Mouse (Mus musculus): ENCODE results near the gene Mmp20. TPM values are rescaled to one million over a fixed set of nuclear protein-coding genes. Genes with fewer than 3 reads are reported as not detected.

The Mmp20 gene
- polyA plus RNA-seq, 1 experiment, result not detected

DNA sequence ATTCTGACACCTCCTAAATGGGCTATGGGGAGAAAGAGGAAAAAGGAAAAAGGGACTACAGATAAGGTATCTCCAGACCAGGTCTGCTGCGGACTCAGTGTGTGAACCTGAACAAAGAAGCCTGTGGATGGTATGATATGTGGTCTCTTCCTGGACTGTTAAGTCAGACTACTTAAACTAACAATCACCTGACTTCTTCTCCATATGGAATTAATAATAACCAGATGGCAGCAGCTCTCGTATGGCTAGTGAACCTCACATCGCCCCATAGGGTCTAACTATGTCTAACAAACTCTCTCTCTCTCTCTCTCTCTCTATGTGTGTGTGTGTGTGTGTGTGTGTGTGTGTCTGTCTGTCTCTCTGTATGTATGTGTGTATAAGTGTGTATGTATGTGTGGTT, 65.9 kb downstream of the Mmp20 start:
- DNase-seq (ENCODE audit: low read depth), result no peak
- TF ChIP-seq CTCF (IDR thresholded peaks at IDR 0.05; ENCODE audit: borderline replicate concordance, extremely low read depth, insufficient read depth, insufficient read length) (no peak), POLR2A (IDR thresholded peaks at IDR 0.05; ENCODE audit: borderline replicate concordance, extremely low read depth, insufficient read depth, insufficient read length, poor library complexity, severe bottlenecking) (no peak)

DNA sequence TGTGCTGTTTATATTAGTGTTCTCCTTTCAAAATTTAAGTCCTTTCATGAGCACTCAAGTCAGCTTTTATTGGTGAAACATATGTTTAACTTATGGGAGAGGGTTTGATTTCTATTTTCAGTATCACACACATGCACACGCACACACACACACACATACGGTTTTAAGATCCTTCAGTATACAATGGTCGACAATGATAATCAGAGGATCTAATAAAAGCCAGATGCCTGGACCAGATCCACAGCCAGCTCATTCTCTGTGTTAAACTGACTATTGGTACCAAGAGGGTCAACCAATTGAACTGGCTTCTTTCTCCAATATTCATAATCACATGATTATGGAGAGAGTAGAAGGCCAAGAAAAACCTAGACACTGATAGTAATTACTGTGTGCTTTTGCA, 67.6 kb downstream of the Mmp20 start:
- TF ChIP-seq POLR2A (IDR thresholded peaks at IDR 0.05; ENCODE audit: borderline replicate concordance, extremely low read depth, insufficient read depth, insufficient read length, poor library complexity, severe bottlenecking) (no peak), CTCF (IDR thresholded peaks at IDR 0.05; ENCODE audit: borderline replicate concordance, extremely low read depth, insufficient read depth, insufficient read length) (no peak)

DNA sequence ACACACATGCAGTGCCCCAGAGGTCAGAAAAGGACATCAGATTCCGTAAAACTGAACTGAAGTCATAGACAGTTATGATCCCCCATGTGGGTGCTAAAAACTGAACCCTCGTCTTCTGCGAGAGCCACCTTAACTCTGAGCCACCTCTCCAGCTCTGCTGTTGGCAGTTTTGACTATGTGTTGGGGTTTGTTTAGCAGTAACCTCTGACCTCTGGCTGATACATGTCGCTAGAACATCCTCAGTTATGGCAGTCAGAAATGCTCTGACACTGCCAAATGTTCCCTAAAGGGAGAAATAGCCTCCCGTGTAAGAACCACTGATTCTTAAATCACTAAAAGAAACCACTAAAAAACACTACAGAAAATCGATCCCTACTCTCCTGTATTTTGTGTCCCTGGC, 80.7 kb downstream of the Mmp20 start:
- TF ChIP-seq POLR2A (IDR thresholded peaks at IDR 0.05; ENCODE audit: borderline replicate concordance, extremely low read depth, insufficient read depth, insufficient read length, poor library complexity, severe bottlenecking), result no peak
- no peak for TF ChIP-seq CTCF (IDR thresholded peaks at IDR 0.05; ENCODE audit: borderline replicate concordance, extremely low read depth, insufficient read depth, insufficient read length)
- no peak for DNase-seq (ENCODE audit: low read depth)

More for the DNA sequence above, 67.6 kb downstream of the Mmp20 start:
- DNase-seq (ENCODE audit: low read depth), result no peak

DNA sequence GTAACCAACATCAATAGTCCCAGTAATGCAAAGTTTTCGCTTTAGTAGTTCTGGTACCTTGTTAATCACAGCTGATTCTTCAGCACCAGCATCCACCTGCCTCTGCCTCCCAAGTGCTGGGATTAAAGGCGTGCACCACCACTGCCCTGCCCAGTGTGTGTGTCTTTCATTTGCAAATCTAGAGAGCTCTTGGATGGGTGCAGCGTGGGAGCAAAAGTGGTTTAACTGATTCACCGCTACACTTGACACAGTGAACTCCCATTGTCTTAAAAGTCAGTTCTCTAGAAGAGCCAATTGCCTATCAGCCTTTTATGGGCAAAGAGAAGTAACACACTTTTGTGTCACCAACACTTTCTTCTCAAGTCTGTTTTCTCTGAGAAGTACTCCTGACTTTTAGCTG, 83.2 kb downstream of the Mmp20 start:
- no peak for DNase-seq (ENCODE audit: low read depth)
- no peak for TF ChIP-seq POLR2A (IDR thresholded peaks at IDR 0.05; ENCODE audit: borderline replicate concordance, extremely low read depth, insufficient read depth, insufficient read length, poor library complexity, severe bottlenecking)
- no peak for TF ChIP-seq CTCF (IDR thresholded peaks at IDR 0.05; ENCODE audit: borderline replicate concordance, extremely low read depth, insufficient read depth, insufficient read length)

DNA sequence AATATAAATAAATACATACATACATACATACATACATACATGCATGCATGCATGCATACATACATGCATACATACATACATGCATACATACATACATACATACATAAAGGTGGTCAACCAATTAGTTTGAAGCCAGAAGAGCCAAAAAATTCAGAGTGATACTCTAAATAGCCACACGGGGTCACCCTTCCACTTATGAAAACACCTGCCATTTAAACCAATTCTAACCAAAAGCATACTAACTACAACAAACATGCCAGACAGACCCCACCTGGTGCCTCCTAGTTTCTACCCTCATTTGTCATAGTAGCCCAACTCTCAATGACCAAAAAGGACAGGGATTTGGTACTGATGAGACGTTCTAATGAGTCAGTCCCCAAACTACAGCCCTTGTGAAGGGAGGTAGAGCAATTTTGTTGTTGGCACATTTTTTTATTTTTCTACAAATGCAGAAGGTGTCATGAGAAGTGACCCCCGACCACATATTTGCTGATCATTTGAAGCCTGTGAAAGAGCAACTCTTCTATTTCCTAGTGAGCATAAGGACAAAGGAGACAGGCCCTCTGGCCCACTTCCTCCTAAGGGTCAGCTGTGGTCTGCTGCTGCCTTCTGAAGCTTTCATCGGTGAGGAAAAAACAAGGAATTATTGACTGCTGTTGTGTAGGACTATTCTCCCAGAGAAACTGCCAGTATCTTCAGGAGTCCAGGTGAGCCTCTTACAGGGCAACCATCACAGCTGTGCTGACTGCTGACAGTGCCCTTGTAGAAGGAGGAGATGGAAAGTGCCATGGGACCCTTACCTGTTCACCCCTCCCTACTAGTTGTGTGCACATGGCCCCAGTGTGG, 86.3 kb downstream of the Mmp20 start:
- DNase-seq (ENCODE audit: low read depth), result peak; percentile 83
- TF ChIP-seq CTCF (IDR thresholded peaks at IDR 0.05; ENCODE audit: borderline replicate concordance, extremely low read depth, insufficient read depth, insufficient read length) (peak; percentile 36; the same call in 1 of the 2 replicates), POLR2A (IDR thresholded peaks at IDR 0.05; ENCODE audit: borderline replicate concordance, extremely low read depth, insufficient read depth, insufficient read length, poor library complexity, severe bottlenecking) (no peak)

DNA sequence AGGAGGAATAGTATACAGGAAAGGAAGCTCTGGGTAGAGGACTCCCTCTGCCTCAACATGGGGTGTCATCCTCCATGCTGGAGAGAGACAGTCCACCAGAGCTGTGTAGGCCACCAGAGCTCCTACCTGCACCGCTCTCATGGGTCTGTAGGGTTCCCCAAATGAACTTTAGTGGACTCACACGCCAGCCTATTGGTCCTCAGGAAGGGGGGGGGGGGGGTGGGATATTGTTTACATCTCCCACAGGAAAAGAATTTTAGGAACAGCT, 86.8 kb downstream of the Mmp20 start:
- TF ChIP-seq CTCF (IDR thresholded peaks at IDR 0.05; ENCODE audit: borderline replicate concordance, extremely low read depth, insufficient read depth, insufficient read length) (no peak), POLR2A (IDR thresholded peaks at IDR 0.05; ENCODE audit: borderline replicate concordance, extremely low read depth, insufficient read depth, insufficient read length, poor library complexity, severe bottlenecking) (no peak)
- DNase-seq (ENCODE audit: low read depth), result no peak

DNA sequence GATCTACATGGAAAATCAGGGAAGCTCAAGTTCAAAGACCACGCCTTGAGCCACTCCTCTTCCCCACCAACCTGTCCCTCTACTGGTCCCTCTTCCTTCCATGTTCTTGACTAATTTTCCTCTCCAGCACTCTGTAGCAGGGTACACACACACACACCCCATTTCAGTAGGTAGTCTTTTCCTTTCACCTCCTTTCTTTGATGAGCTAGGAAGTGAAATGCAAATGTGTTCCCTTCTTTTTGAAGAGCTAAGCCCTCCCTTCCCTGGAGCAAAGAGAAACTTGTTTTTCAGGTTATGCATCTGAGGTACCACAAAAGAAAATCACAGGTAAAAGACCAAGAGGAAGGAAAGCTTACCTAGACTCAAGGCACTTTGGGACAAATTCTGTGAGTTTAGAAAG, 93.5 kb downstream of the Mmp20 start:
- no peak for DNase-seq (ENCODE audit: low read depth)
- TF ChIP-seq POLR2A (IDR thresholded peaks at IDR 0.05; ENCODE audit: borderline replicate concordance, extremely low read depth, insufficient read depth, insufficient read length, poor library complexity, severe bottlenecking) (no peak), CTCF (IDR thresholded peaks at IDR 0.05; ENCODE audit: borderline replicate concordance, extremely low read depth, insufficient read depth, insufficient read length) (no peak)

Other genes with a start within 250 kb of the Mmp20 start
- not detected in 2 replicates for gene Mmp1b, start 240.2 kb upstream of the Mmp20 start, polyA plus RNA-seq (2012; rRNA removed)
- 0.05 TPM in 1 of 2 replicates, not detected in the other for gene Mmp3, start 182.4 kb upstream of the Mmp20 start, polyA plus RNA-seq (2012; rRNA removed)
- not detected in 2 replicates for gene Mmp10, start 125.9 kb upstream of the Mmp20 start, polyA plus RNA-seq (2012; rRNA removed)
- 0.12 TPM in 1 of 2 replicates, not detected in the other for gene Mmp8, start 69.8 kb upstream of the Mmp20 start, polyA plus RNA-seq (2012; rRNA removed)
- 0.03 TPM in 1 of 2 replicates, not detected in the other for gene Mmp27, start 56.8 kb upstream of the Mmp20 start, polyA plus RNA-seq (2012; rRNA removed)
- not detected in 2 replicates for gene Mmp7, start 63.9 kb downstream of the Mmp20 start, polyA plus RNA-seq (2012; rRNA removed)
- gene Tmem123, start 135.8 kb downstream of the Mmp20 start, polyA plus RNA-seq (2012; rRNA removed), result 26.6 and 32.5 TPM in 2 replicates
- gene Birc2, start 208.8 kb downstream of the Mmp20 start, polyA plus RNA-seq (2012; rRNA removed), result 37.3 and 49.2 TPM in 2 replicates
- 1.5 and 3.3 TPM in 2 replicates for gene Birc3, start 245.0 kb downstream of the Mmp20 start, polyA plus RNA-seq (2012; rRNA removed)